Mouse (Mus musculus) bone marrow macrophage, adult 2 months (primary cell): ENCODE measurements around the gene Bysl. TPM values are rescaled to one million over a fixed set of nuclear protein-coding genes. Genes with fewer than 3 reads are reported as not detected.

Experiments used
- H3K27ac ChIP-seq: 2 replicates; pipeline ENCODE4 v1.5.1; 2012; ENCODE audit warnings: low read depth, low read length; ENCODE audit not compliant: insufficient read depth
- H3K4me1 ChIP-seq: 2 replicates; pipeline ENCODE4 v1.6.1; 2012; ENCODE audit warnings: low read length; ENCODE audit not compliant: control insufficient read depth, insufficient read depth
- H3K4me3 ChIP-seq: 2 replicates; pipeline ENCODE4 v1.5.1; 2012; ENCODE audit warnings: mild to moderate bottlenecking, low read length, moderate library complexity; ENCODE audit not compliant: insufficient read depth
- CTCF ChIP-seq: IDR thresholded peaks from 2 replicates; pipeline ENCODE4 v1.5.1; 2012; ENCODE audit warnings: low read depth, mild to moderate bottlenecking, low read length, moderate library complexity
- POLR2A ChIP-seq: IDR thresholded peaks from 2 replicates; pipeline ENCODE4 v1.6.1; 2012; ENCODE audit warnings: mild to moderate bottlenecking, low read depth, low read length, borderline replicate concordance
- polyA plus RNA-seq: library from polyadenylated mRNA; stranded (reverse); fragments of >200 nt; gene quantifications from 2 replicates; pipeline ENCODE4 v1.2.4, GENCODE M21; 2012; ENCODE audit not compliant: missing spikeins, insufficient read depth, insufficient read length

The Bysl gene
- polyA plus RNA-seq, 1 experiment = 5.0 TPM

- H3K4me3 ChIP-seq = no peak overlapping the region
- H3K27ac ChIP-seq = no peak overlapping the region
- peaks cover 8% of the 10 kb centered on the region for H3K4me1 ChIP-seq
- no peak for TF ChIP-seq POLR2A
- TF ChIP-seq CTCF = no peak
These were observed 39.7 kb downstream of the Bysl start for GRCm38 (mm10) chr17:47571621-47572020.

- H3K4me1 ChIP-seq = peaks cover 8% of the 10 kb centered on the region
- H3K27ac ChIP-seq = no peak overlapping the region
- TF ChIP-seq POLR2A (no peak), CTCF (no peak)
- no peak overlapping the region for H3K4me3 ChIP-seq
These were observed 42.3 kb downstream of the Bysl start for GRCm38 (mm10) chr17:47568951-47569527.

DNA sequence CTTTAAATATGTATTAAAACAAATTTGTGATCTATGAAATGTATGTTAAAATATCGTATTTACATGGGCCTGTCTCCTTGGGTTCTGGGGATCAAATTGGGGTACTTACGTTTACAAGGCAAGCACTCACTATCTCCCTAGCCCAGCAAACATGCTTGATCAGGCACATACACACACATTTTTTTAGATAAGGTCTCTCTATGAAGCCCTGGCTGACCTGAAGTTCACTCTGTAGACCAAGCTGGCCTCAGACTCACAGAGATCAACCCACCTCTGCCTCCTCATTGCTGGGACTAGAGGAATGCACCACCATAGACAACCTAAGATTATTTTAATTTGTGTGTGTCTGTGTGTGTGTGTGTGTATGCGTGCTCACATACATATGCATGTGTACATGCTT, 42.9 kb downstream of the Bysl start:
- Histone ChIP-seq H3K4me1 (peaks cover 8% of the 10 kb centered on the region), H3K4me3 (no peak overlapping the region), H3K27ac (no peak overlapping the region)
- TF ChIP-seq POLR2A (no peak), CTCF (no peak)

DNA sequence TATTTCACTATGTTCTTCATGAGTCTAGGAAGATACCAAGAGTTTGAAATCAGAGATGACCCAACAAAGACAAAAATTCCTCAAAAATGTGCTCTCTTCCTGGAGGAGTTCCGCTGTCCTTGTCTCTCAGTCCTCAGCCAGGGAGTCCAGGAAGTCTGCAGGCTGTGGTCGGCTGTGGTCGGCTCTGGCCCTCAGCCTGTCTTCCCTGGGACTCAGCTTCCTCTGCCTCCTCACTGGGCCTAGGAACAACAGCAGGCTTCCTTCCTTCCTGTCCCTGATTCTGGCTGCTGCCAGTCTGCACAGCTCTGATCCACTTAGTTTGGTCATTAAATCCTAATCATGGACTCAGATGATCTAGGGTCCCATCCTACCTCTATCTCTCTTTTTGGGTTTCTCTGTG, 44.0 kb downstream of the Bysl start:
- no peak overlapping the region for H3K4me3 ChIP-seq
- TF ChIP-seq CTCF (no peak), POLR2A (no peak)
- H3K4me1 ChIP-seq = peaks cover 8% of the 10 kb centered on the region
- no peak overlapping the region for H3K27ac ChIP-seq

- Histone ChIP-seq H3K4me1 (peaks cover 8% of the 10 kb centered on the region), H3K4me3 (no peak overlapping the region), H3K27ac (no peak overlapping the region)
- TF ChIP-seq CTCF (no peak), POLR2A (no peak)
These were observed 45.2 kb downstream of the Bysl start for GRCm38 (mm10) chr17:47566133-47566532.

GRCm38 (mm10) chr17:47564612-47565011, 46.7 kb downstream of the Bysl start:
- no peak for TF ChIP-seq POLR2A
- no peak for TF ChIP-seq CTCF
- H3K4me1 ChIP-seq = peaks cover 8% of the 10 kb centered on the region
- no peak overlapping the region for H3K4me3 ChIP-seq
- no peak overlapping the region for H3K27ac ChIP-seq

GRCm38 (mm10) chr17:47562875-47563274, 48.4 kb downstream of the Bysl start:
- peaks cover 8% of the 10 kb centered on the region for H3K4me1 ChIP-seq

GRCm38 (mm10) chr17:47559726-47560125, 51.6 kb downstream of the Bysl start:
- Histone ChIP-seq H3K4me3 (no peak overlapping the region), H3K27ac (no peak overlapping the region), H3K4me1 (no peaks in the 10 kb centered on the region)
- no peak for TF ChIP-seq CTCF
- TF ChIP-seq POLR2A = no peak

More at GRCm38 (mm10) chr17:47562875-47563274, 48.4 kb downstream of the Bysl start:
- H3K4me3 ChIP-seq = no peak overlapping the region
- TF ChIP-seq CTCF = no peak
- no peak for TF ChIP-seq POLR2A
- H3K27ac ChIP-seq = no peak overlapping the region

DNA sequence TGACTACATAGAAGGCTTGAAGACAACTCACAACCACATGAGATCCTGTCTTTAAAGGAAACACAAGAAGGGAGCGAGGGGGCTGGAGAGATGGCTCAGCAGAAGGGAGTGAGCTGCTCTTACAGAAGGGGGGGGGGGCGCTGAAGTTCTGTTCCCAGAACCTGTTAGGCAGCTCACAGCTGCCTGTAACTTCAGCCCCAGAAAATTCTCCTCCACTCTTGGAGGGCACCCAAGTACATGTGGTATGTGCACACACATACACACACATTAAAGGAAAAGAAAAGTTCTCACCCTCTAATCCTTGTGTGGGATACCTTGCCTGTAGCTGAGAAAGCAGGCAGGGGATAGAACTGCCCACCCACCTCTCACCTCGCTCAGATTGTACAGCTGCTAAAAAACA, 54.1 kb downstream of the Bysl start:
- Histone ChIP-seq H3K4me1 (no peaks in the 10 kb centered on the region), H3K27ac (no peak overlapping the region), H3K4me3 (no peak overlapping the region)
- no peak for TF ChIP-seq CTCF
- no peak for TF ChIP-seq POLR2A

- TF ChIP-seq CTCF (no peak), POLR2A (no peak)
- Histone ChIP-seq H3K4me1 (no peaks in the 10 kb centered on the region), H3K4me3 (no peak overlapping the region), H3K27ac (no peak overlapping the region)
These were observed 56.7 kb downstream of the Bysl start for GRCm38 (mm10) chr17:47554621-47555020.

DNA sequence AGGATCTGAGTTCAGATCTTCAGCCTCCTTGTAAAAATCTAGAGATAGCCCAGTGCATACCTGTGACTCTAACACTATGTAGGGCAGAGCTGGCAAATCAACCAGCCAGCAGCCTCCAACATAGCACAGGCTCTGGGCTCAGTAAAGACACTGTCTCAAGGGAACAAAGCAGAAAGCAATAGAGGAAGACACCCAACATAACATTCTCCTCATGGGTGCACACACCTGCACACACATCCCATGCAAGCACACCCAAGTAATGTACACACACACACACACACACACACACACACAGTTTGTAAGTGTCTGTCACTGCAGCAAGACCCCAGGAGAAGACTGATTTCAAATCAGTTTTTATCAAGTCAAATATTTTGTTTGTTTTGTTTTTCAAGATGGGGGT, 58.3 kb downstream of the Bysl start:
- no peaks in the 10 kb centered on the region for H3K4me1 ChIP-seq
- H3K27ac ChIP-seq = no peak overlapping the region
- TF ChIP-seq POLR2A (no peak), CTCF (no peak)
- no peak overlapping the region for H3K4me3 ChIP-seq
